Mouse (Mus musculus): Measurements from ENCODE around the gene Olfr446.

The Olfr446 gene

GRCm38 (mm10) chr6:42921077-42921476 lies at the start of gene Olfr446:
Gene Olfr446 (plus strand): TSS chr6:42921377.
- no peak for DNase-seq (ENCODE audit: low spot score)

- no peak for DNase-seq (ENCODE audit: low spot score)
Measured at GRCm38 (mm10) chr6:42876323-42876722, 44.9 kb upstream of the Olfr446 start.

GRCm38 (mm10) chr6:42890141-42890540 lies 31.0 kb upstream of the Olfr446 start, which contains the start of gene Olfr448:
Gene Olfr448 (plus strand): TSS chr6:42890441.
- no peak for DNase-seq (ENCODE audit: low spot score)

GRCm38 (mm10) chr6:42900345-42900744 lies 20.8 kb upstream of the Olfr446 start:
- DNase-seq (ENCODE audit: low spot score) = no peak

GRCm38 (mm10) chr6:42908578-42908977 lies 12.6 kb upstream of the Olfr446 start, which contains the start of gene Olfr447:
Gene Olfr447 (plus strand): TSS chr6:42908878.
- DNase-seq (ENCODE audit: low spot score) = no peak

- no peak for DNase-seq (ENCODE audit: low spot score)
Measured at GRCm38 (mm10) chr6:42948767-42949166, 27.6 kb downstream of the Olfr446 start, which contains the start of gene Olfr444. Gene Olfr444 (plus strand): TSS chr6:42949067.

- DNase-seq (ENCODE audit: low spot score) = no peak
Measured at GRCm38 (mm10) chr6:42980377-42980776, 59.2 kb downstream of the Olfr446 start.
